Comparison of ENCODE assay signal across 14 mouse cellular contexts in the genomic region with DNA sequence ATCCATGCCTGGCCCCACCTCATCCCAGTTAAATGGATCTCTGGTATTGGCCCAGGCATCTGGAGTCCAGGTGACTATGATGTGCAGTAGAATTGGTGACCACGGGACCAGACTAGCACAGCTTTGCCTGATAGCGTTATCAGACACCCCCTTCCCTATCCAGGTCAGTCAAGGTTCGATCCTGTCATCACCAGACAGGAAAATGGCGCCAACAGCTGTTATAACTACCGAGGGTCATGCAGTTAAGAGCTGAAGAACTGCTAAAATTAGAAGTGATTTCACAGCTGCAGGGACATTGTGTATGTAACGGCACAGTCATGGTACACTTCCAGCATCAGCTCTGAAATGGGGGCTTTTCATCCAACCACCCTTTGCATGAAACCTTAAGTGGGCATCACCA.
DNase-seq lines count a peak whose midpoint lies in the region; ATAC-seq lines count a peak whose summit lies in the region.
"Had no signal": no experiment of that assay in that cellular context is flagged by ENCODE, and none has a peak within 500 bp of the region (broad histone marks: within the 10 kb centered on the region; RNA-seq: fewer than 3 reads in every experiment).

No protein-coding gene starts in this region.

- peaks cover 12% of the 10 kb centered on the region for H3K4me1 ChIP-seq in liver, embryonic 11.5 days (replicated peaks; ENCODE audit: control insufficient read depth, insufficient read depth, low read length)
- H3K4me1 ChIP-seq in heart, embryonic 14.5 days (ENCODE audit: control insufficient read depth in 2 of 2, insufficient read depth in 2 of 2, low read length in 2 of 2): peaks cover 52 to 86% of the 10 kb centered on the region in 2 experiments

- 0 out of 2 replicates have a peak, but pooled peaks have one; percentile 21 for ATAC-seq in liver, embryonic 11.5 days (replicated peaks; ENCODE audit: low FRiP score)
- 0 out of 2 replicates have a peak, but pooled peaks have one; percentile 10 for ATAC-seq in heart, embryonic 14.5 days (ENCODE audit: insufficient number of reproducible peaks, insufficient read depth, low FRiP score, low read depth)
- ATAC-seq: intestine, embryonic 16.5 days had no signal

- H3K4me3 ChIP-seq in liver, embryonic 11.5 days (ENCODE audit: low read depth, low read length): no peak overlapping the region
- H3K4me3 ChIP-seq in heart, embryonic 14.5 days (ENCODE audit: control insufficient read depth in 1 of 2, insufficient read depth in 1 of 2, low read depth in 1 of 2, low read length in 2 of 2): no peak overlapping the region
- H3K4me3 ChIP-seq: hindbrain, embryonic 15.5 days had no signal

- no peak overlapping the region for H3K27ac ChIP-seq in liver, embryonic 11.5 days (ENCODE audit: low read depth, low read length)
- peak overlapping the region; percentile 86 to 88 for H3K27ac ChIP-seq in heart, embryonic 14.5 days (replicated peaks in 1 of 2; ENCODE audit: control insufficient read depth in 1 of 2, insufficient read depth in 1 of 2, low read depth in 2 of 2, low read length in 2 of 2)
- H3K27ac ChIP-seq: hindbrain, embryonic 15.5 days had no signal

- no peaks in the 10 kb centered on the region for H3K27me3 ChIP-seq in liver, embryonic 11.5 days (replicated peaks; ENCODE audit: control insufficient read depth, insufficient read depth, low read length)
- no peaks in the 10 kb centered on the region for H3K27me3 ChIP-seq in heart, embryonic 14.5 days (ENCODE audit: control insufficient read depth, insufficient read depth, low read length)
- H3K27me3 ChIP-seq: hindbrain, embryonic 15.5 days had no signal

- H3K4me2 ChIP-seq in liver, embryonic 11.5 days: no peak overlapping the region
- H3K4me2 ChIP-seq in heart, embryonic 14.5 days (ENCODE audit: low read length): no peak overlapping the region
- H3K4me2 ChIP-seq: hindbrain, embryonic 15.5 days; lung, embryonic 14.5 days had no signal

- WGBS in liver, embryonic 11.5 days: 44% methylated on average over 6 of the region's 6 CpGs
- 10% methylated on average over 6 of the region's 6 CpGs for WGBS in heart, embryonic 14.5 days

- H3K36me3 ChIP-seq in liver, embryonic 11.5 days (ENCODE audit: control insufficient read depth, insufficient read depth, low read length): peaks cover 15% of the 10 kb centered on the region
- peaks cover 76% of the 10 kb centered on the region for H3K36me3 ChIP-seq in heart, embryonic 14.5 days (ENCODE audit: control insufficient read depth, insufficient read depth, low read length)

- H3K9ac ChIP-seq in liver, embryonic 11.5 days (ENCODE audit: low read depth, low read length): no peak overlapping the region
- H3K9ac ChIP-seq in heart, embryonic 14.5 days (ENCODE audit: low read length): 0 out of 2 replicates have a peak overlapping the region, but pooled peaks have one; percentile 21
- H3K9ac ChIP-seq: hindbrain, embryonic 15.5 days; lung, embryonic 14.5 days had no signal

- no peak for DNase-seq in liver, embryonic 11.5 days (ENCODE audit: low spot score)
- no peak for DNase-seq in liver
- DNase-seq in heart, adult 18-20 months: peak; percentile 72 to 81
- DNase-seq in frontal cortex, adult 2 months (ENCODE audit: extremely low spot score in 1 of 2, low spot score in 1 of 2): no peak
- DNase-seq in cerebellum, adult 9-11 months: no peak
- no peak for DNase-seq in yolk sac, embryonic 10.5 days (ENCODE audit: low spot score)
- DNase-seq: adrenal gland, adult 2 months; cerebellum, postnatal 25 days; thymus, adult 18-20 months had no signal

- no peaks in the 10 kb centered on the region for H3K9me3 ChIP-seq in liver, embryonic 11.5 days (ENCODE audit: control insufficient read depth, low read length)
- H3K9me3 ChIP-seq in heart, embryonic 14.5 days (ENCODE audit: control insufficient read depth, low read length): no peaks in the 10 kb centered on the region
- H3K9me3 ChIP-seq: G1E; hindbrain, embryonic 15.5 days had no signal

Comparison
In these comparisons a context has a peak if more than half of its experiments do, and no peak if none do; other contexts are left out.
1. DNase-seq: peak in heart, adult 18-20 months (2 of 2); none in liver, embryonic 11.5 days (single experiment), liver (single experiment), frontal cortex, adult 2 months (0 of 2), cerebellum, adult 9-11 months (single experiment) and yolk sac, embryonic 10.5 days (single experiment).